Mouse (Mus musculus): ENCODE results near the gene Naaladl2.

Naaladl2 gene

GRCm38 (mm10) chr3:23928097-23928496 is 1216.0 kb downstream of the Naaladl2 start:
- DNase-seq, result no peak

GRCm38 (mm10) chr3:23907682-23908081 is 1236.4 kb downstream of the Naaladl2 start:
- DNase-seq, result no peak

GRCm38 (mm10) chr3:23865688-23866087 is 1278.4 kb downstream of the Naaladl2 start:
- DNase-seq, result no peak

GRCm38 (mm10) chr3:23857275-23857674 is 1286.8 kb downstream of the Naaladl2 start:
- no peak for DNase-seq

DNA sequence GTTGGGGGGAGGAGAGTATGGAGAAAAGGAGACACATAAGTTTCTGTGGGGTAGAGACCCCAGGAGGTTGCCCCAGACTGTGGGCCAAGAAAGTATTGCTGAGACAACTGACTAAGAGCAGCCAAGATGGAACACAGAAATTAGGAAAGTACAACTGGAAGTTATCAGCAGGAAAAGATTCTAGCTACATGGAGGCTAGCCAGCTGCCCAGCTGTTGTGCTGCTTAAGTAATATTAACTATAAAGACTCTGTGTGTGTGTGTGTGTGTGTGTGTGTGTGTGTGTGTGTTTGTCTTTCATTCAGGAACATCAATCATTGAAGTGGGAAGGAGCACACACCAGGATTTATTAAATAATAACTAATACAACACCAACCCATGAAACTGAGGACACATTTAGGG is 1326.5 kb downstream of the Naaladl2 start:
- DNase-seq, result no peak

GRCm38 (mm10) chr3:23758746-23759145 is 1385.3 kb downstream of the Naaladl2 start:
- no peak for DNase-seq

All from kidney, adult 9 months (tissue).